Mouse (Mus musculus) skeletal muscle tissue, adult 2 months (tissue): ENCODE data around the gene Osgin1.

ENCODE experiments used
- DNase-seq: peaks from one replicate; pipeline ENCODE4 v3.0.0-alpha.2; 2012; ENCODE audit warnings: low read depth, low spot score

Gene Osgin1

DNA sequence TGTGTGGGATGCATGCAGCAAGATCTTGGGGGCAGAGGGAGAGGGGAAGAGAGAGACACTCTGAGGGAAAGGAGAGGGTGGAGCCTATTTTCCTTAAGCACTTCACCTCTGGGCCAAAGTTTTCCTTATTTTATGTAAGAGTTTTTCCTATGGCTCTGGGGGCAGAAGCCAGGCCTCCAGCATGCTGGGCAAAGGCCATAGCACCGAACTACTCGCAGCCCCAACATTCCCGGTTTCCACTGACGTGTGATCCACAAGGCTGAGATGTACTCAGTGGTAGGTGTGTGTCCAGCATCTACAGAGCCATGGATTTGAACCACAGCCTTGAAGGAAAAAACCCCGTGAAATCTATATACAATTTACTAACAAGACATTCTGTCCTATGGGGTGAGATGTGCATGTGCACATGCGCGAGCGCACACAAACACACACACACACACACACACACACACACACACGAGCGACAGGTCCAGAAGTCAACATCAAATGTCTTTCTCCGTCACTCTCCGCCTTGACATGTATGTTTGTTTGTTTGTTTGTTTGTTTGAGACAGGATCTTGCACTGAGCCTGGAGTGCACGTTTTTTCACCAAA is at the start of gene Osgin1:
Gene Osgin1, plus strand, starts transcription at position 543 of the 593 bp plus-strand sequence.
- DNase-seq, result no peak

DNA sequence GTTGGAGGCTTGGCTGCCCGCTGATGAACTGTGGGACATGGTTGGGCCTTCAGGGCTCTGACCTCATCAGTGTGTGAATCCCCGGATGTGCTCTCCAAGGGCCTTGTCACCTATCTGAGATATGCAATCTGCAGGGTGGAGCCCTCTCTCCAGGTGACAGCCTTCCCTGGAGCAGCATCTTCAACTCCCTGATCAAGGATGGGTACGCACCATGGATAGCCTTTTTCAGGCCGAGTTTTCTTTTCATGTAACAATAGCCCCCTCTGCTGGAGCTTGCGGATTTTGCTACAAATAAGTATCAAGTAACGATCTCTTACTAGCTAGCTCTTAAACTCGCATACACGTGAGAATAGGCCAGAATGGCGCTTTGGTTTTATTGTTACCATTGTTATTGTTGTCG is 49.4 kb upstream of the Osgin1 start:
- DNase-seq, result peak; percentile 44

DNA sequence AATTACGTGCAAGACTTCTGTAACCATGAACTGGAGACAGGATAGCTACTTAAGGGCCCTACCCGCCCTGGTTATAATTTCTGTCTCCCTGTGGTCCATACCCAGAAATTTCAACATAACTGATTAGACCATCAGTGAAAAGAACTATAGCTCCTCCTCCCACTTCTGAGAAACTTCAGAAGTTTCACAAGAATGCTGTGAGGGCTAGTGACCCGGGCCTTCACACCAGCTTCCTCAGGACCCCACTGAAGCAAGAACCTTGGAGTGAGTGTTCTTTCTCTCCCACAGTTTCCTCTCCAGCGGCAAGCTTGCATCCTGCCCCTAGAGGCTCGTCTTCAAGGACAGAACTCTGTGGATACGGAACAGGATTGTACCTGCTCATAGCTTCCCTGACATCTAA is 48.1 kb upstream of the Osgin1 start:
- DNase-seq, result no peak

DNA sequence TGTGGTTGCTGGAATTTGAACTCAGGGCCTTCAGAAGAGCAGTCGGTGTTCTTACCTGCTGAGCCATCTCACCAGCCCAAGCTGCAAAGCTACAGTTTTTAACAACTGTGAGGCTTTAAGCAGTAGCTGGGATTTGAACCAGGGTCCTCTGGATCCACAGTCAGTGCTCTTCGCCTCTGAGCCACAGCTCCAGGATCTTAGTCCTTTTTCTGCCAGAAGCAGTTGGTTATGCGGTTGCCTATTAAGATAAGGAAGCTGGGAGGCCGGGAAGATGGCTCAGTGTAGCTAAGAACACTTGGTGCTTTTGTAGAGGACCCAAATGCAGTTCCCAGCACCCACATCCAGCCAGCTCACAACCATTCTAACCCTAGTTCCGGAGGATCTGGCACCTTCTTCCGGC is 46.9 kb upstream of the Osgin1 start:
- no peak for DNase-seq

DNA sequence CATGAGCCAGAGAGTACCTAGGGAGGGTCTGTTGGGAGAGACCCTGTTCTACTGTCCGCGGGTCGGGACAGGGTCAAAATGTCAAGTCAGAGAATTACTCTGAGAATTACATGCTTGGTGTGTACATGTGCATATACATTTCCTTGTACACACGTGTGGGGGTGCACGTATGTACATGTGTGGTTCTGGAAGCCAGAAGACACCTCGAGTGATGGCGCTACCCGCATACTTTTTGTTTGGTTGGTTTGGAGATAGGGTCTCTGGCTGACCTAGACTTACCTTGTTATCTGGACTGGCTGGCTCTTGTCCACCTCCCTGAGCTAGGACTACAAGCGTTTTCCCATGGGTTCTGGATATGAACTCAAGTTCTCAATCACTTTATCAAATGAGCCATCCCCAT is 39.8 kb upstream of the Osgin1 start:
- no peak for DNase-seq

DNA sequence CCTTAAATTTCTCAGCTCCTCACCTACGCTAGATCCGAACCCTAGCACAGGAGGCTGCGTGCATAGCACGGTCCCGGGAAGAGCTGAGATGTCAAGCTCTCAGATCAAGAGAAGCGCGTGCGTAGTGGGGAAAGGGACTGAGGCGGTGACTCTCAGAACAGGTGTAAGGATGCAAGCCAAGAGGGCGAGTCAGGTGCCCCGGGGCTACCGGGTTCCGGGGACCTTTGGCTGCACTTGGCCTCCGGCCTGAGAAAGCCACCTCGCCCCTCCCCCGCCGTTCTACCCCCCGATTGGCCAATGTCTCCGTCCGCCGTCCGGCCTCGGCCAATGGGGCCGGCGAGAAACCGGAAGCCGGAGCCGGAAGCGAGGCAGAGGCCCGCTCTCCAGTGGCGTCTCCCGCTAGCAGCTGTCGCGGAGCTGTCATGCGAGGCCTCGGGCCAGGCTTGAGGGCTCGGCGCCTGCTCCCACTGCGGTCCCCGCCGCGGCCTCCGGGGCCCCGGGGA is 39.3 kb upstream of the Osgin1 start, which contains the start of gene Mlycd:
Gene Mlycd, plus strand, starts transcription at position 355 of the 503 bp plus-strand sequence.
- peak; percentile 97 for DNase-seq

DNA sequence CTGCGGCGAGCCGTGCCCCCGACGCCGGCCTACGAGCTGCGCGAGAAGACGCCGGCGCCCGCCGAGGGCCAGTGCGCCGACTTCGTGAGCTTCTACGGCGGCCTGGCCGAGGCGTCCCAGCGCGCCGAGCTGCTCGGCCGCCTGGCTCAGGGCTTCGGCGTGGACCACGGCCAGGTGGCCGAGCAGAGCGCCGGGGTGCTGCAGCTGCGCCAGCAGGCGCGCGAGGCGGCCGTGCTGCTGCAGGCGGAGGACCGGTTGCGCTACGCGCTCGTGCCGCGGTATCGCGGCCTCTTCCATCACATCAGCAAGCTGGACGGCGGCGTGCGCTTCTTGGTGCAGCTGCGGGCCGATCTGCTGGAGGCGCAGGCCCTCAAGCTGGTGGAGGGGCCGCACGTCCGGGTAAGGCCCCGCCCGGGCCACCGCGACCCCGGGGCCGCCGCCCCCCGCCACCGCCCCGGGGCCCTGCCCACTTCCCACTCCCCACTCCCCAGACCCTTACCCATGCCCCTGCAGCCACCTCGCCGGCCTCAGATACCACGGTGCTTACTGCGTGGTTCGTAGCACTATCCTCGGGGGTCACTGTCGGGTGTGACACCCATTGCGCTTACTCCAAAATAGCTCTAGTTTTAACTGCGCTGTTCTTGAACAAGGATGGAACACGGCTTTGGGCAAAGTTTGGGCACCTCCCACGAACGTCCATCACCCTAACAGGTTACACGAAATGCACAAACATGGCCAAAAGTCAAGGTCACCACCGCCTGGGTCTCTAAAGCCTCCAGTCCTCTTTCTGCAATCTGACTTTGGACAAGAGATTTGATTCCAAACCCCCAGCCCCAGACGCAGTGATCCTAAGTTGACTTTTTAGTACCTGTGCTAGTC is 38.6 kb upstream of the Osgin1 start:
- DNase-seq, result peak; percentile 69

DNA sequence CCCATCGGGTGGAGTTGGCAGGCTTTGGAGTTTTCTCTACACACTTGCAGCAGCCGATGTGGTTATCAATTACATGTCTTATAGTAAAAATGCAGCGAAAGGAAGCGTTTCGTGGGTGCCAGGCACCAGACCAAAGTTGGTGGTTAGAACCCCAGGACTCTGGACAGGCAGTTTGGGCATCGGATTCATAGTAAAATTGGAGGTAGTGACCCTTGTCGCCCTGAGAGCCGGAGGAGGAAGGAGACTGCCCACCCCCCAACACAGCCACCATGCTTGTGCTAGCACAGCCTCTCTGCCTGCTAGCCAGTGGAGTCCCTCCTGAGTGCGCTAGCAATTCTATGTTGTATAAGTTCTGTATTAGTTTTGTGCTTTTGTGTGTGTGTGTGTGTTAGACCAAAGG is 35.4 kb upstream of the Osgin1 start:
- no peak for DNase-seq

DNA sequence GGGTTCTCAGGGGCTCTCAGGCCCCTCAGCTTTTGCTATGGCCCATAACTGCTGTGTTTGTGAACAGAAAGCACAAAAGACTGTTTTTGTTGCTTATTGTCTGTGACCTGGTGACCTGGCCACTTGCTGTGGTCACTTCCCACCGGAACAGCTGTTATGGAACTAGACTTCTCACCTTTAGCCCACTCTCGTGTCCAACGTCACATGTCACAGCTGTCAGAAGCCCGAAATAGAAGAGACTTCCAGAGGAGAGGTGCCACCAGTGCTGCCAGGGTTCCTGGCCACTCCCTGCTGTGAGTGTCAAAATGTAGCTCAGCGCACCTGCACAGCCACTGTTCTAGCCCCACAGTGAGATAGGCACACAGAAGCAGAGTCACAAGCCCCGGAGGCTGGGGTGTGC is 34.7 kb upstream of the Osgin1 start:
- DNase-seq, result peak; percentile 85

DNA sequence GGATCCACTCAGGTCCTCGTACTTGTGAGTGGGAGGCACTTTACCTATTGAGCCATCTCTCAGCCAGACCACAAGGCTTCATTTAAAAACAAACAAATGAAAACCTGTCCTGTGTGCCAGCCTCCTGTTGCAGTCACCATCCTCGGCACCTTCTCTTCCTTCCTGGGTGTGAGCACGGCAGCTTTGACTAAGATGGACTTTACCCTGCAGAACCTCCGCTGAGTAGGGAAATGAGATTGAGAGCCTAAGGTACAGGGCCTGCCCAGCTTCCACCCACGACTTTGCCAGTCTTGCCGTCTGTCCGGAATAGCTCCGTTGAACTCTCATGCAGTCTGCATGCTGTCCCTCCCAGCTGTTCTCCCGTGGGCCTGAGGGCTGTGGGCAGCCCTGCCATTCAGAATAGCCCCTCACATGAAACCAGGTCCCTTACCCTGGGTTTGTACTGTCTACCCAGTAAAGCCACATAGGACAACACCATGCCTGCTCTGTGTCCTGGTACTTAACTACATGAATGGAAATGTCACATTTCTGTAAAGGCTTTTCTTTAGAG is 33.7 kb upstream of the Osgin1 start:
- DNase-seq, result no peak

DNA sequence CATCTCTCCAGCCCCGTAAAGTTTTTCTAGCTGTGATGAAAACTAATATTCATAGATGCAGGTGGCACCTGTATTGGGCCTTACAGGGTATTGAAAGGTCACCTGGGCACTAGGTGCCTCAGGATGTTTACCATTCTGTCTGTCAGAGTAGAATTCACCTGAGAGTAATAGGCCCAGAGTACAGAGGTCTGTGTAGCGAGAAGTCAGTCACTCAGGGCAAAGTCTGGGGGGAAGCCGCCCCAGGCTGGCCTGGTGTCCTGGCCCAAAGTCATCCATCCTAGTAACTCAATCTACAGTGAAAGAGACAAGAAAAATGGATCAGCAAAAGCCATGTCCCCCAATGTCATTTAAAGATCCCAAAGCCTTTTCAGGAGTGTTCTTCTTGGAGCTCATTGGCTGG is 33.0 kb upstream of the Osgin1 start:
- DNase-seq, result no peak

DNA sequence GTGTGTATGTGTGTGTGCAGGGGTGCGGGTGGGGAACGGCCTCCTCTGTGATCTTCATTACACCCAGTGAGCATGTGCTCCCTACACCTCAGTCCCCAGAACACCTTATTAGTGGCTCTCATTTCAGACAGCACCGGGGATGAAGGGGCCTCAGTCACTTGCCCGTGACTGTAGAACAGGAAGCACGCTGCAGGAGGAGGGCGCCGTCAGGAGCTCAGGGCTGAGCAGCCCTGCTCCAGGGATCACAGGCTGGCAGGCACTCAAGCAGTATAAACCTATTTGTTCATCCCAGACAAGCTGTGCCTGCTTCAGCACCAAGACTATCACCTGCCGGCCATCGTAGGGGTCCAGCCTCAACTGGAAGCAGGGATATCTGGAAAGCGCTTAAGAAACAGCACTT is 30.0 kb upstream of the Osgin1 start:
- no peak for DNase-seq

DNA sequence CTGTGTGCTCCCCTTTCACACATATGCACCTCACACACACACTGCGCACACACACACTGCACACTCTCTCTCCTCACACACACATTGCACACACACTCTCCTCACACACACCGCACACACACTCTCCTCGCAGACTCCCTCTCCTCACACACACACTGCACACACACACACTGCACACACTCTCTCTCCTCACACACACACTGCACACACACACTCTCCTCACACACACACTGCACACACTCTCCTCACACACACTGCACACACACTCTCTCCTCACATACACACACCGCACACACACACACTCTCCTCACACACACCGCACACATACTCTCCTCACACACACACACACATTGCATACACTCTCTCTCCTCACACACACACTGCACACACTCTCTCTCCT is 29.3 kb upstream of the Osgin1 start:
- DNase-seq, result no peak

DNA sequence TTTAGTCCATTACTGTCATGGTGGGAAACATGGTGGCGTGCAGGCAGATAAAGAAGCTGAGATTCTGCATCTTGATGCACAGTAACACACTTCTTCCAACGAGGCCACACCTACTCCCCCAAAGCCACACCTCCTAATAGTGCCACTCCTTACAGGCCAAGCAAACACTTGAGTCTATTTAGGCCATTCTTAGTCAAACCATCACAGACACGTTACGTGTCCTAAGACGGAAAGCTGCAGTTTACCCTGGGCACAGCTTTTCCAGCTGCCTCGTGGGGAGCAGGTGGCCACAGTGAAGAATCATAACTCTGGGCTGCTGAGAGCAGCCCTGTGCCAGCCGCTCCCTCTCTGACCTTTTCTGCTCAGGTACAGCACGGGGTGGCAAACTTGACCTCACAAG is 25.6 kb upstream of the Osgin1 start:
- no peak for DNase-seq

DNA sequence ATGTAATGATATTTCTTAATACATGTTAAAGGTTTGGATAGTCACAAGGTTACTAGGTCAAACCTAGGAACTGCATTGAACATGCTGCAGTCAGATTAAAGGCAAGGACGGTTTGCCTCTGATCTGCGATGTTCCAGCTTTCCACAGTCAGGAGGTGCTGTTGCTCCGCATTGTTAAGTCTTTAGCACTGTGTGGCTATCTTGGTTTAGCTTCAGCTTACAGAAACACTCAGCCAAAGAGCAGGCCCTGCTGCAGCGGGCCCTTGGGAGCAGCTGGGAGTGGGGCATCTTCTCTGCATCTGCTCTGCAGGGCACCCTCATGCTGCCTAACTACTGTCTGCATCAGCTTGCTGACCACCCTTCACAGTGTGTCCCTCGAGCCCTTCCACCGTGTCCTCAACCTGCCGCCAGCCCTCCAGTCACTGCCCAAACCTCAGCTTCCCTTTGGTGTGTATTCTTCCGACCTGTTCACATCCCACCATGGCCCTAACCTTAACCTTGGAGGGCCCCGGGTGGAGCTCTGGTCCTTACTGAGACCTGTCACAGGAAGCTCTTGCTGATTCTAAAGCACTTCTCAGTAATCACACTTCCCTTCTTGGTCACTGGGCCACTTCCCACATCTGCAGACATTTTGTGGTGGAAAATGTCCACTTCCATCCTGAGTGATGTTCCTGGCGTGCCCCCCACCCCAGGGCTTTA is 21.7 kb upstream of the Osgin1 start:
- DNase-seq, result no peak

DNA sequence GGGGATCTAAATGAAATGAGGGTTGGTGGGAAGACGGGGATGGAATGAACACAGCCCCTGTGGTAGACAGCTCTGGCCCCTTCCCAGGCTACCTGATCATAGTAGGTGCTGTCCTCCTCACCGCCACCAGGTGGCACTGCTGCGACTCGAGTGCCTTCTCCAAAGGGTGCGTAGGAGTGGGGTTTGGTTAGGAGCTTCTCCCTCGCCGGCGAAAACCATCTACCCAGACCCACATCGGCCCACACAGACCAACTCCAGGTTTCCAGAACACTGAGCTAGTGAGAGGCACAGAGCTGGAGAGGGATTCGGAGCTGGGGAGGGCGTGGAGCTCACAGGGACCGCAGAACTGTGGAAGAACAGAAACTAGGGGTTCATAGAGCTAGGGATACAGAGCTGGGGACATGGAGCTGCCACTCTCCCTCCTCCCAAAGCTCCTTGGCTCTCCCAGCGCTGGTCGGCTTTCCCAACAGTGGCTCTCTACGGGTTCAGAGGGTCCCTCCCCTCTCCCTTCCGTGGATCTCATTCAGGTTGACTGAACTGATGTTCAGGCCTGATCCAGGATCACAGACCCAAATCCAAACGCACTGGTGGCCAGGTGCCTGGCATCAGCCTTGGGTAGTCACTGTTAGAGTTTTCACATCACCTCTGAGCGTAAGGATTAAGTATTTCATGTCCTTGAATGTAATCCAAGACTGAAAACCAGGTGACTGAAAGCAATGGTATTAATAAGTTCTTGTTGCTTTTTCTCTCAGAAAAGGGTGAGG is 21.0 kb upstream of the Osgin1 start:
- DNase-seq, result peak; percentile 71

DNA sequence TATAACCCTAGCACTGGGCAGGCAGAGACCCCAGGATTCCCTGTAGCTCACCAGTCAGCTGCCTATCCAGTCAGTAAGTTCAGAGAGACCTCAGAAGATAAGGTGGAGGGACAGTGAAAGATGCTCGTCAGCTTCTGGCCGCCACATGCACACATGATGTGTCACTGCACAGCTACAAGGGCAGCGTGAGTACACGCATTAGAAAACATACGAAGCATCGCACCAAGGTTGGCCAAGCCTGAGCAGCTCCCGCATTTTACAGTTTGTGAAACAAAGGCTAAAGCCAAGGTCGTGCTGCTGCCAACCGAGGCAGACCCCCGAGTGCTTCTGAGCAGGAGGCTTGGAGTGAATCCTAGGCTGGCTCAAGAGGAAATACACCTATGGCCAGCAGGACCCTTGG is 20.3 kb upstream of the Osgin1 start:
- no peak for DNase-seq

DNA sequence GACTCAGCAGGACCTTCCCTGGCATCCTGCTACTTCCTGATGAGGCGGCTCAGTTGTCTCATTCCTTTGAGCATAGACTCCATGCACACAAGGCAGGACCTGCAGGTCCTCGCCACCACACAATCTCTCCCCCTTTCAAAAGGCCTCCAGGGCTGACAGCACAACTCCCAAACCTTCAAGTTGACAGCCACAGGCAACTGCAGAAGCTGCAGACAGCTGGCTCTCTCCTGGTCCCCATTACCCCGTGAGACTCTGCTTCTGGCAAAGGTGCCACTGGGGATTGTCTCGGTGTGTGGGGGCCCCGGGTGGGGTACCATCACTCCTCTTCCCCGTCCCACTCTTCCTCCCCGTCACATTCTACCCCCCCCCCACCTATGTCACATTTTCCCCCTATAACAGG is 13.6 kb upstream of the Osgin1 start:
- DNase-seq, result no peak

DNA sequence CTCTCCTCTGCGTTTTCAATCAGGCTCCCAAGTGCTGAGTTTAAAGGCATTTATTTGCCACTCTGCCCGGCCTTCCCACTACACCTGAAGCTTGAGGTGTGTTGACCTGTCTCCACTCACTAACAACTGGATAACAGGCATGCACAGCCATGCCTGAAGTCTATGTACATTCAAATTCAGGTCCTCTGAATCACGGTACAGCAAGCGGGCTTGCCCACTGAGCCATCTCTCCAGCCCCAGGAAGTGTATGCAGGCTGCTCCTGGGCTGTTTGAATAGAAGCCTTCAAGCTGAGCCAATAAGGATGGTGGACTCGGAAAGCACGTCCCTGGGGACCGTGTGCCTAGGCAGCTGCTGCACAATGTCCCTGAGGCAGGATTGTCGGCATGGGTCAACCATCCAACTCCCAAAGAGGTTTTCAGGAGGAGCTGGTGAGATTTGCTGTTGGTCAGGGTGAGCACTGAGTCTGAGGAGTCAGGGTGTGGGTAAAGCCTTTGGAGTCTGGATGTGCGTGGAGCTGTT is 12.3 kb upstream of the Osgin1 start:
- DNase-seq, result no peak

DNA sequence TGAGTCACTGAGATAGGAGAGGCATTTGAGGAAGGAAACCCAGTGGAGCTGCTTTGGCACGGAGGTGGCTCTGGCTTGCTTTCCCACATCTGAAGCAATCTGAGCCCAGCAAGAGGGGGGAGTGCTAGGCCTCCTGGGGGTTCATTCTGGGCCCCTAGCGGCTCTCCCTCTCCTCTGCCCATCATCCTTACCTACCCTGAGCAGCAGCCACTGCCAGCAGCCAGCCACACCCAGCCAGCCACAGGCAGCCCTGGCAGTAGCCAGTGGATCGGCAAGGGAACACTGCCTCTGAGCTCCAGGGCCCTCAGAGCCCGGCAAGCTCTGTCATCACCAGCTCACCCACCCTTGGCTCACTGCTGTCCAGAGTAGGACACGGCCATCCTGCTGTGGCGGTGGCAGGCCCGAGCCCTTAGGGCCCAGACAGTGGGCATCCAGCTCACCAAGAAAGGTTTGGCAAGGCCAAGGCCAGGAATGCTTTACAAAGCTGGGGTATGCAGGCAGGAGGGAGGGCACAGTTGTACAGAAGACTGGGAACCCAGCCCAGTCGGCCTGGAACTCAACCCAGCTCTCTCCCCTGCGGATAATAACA is 11.7 kb upstream of the Osgin1 start:
- DNase-seq, result peak; percentile 54
